Mouse (Mus musculus): Measurements from ENCODE around the gene Cubn. TPM values are rescaled to one million over a fixed set of nuclear protein-coding genes. Genes with fewer than 3 reads are reported as not detected.
A peak's percentile ranks its signal among the peaks of the same experiment; 100 is the strongest.

The Cubn gene
- total RNA-seq, 2 experiments from 2014 or later: 0.16 to 0.27 TPM

GRCm38 (mm10) chr2:13258606-13259005 is 233.0 kb downstream of the Cubn start:
- DNase-seq (ENCODE audit: low spot score in 2 of 2): no peak

DNA sequence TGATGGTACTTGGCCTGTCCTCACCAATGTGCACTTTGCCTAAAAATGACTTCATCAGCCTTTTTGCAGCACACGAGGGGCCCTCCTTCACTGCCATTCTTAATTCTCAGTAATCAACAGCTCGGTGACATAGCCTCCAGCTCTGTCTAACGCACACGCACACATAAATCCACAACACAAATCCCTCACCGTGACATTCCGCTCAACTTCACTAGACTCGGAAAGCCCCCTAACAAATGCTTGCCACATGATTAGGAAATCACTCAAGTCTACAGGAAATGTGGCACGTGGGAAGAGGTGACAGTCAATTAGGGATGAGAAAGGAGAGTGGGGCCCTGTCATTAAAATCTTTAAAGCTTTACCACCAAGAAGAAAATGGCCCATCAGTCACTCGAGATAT is 250.9 kb downstream of the Cubn start:
- DNase-seq (ENCODE audit: low spot score in 2 of 2): no peak

- DNase-seq (ENCODE audit: low spot score in 2 of 2): peak in 1 of 2 experiments; percentile 25
Measured at GRCm38 (mm10) chr2:13237140-13237901, 254.3 kb downstream of the Cubn start.

- no peak for DNase-seq (ENCODE audit: low spot score in 2 of 2)
Measured at GRCm38 (mm10) chr2:13235696-13236095, 255.9 kb downstream of the Cubn start.

DNA sequence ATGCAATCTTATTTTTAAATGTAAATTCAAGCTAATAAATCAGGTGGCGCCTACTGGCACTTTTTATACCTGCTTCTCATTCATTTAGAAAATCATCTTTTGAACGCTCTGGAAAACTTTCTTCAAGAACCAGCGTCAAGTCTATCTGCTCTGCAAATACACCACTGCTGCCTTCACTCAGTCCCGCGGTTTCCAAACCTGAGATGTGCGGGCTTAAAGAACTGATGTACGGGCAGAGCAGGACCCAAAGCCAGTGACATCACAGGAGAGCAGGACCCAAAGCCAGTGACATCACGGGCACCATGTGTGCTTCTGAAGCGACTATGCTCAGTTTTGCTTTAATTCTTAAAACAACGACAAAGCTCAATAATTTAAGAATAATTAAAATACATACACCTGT is 256.8 kb downstream of the Cubn start:
- no peak for DNase-seq (ENCODE audit: low spot score in 2 of 2)

DNA sequence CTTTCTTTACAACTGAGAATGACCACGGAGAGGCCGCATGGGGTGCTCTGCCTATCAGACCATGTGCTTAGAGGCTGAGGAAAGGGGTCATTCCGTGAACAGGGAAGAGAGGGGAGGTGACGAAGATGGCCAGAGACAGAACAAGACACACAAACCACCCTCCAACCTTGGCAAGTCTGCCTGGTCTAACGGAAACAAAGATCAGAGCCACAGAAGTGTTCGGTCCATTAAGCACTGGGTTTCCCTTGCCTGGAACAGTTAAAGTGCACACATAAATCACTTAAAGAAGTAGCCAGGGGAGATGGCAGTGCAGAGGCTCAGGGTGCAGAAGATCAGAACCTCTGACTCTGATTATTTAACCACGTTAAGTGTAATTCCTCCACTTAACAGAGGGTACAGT is 257.7 kb downstream of the Cubn start:
- no peak for DNase-seq (ENCODE audit: low spot score in 2 of 2)

GRCm38 (mm10) chr2:13233254-13233835 is 258.3 kb downstream of the Cubn start:
- DNase-seq (ENCODE audit: low spot score in 2 of 2): no peak

DNA sequence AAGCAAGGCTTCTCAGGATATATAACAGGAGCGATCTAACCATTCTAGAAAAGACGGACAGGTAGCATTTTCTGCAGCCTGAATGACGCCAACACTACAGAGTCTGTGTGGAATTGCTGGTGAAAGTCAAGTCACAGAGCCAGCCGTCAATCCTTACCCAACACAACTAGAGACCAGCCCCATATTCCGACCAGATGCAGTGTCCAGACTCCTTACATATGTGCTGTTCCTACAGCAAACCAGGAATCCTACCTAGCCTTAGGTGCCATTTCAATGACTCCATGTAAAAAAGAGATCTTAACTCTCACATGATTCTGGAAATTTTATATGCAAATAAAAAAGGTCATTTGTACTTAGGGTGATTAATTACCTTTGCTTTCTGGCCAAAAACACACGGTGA is 259.3 kb downstream of the Cubn start:
- no peak for DNase-seq (ENCODE audit: low spot score in 2 of 2)

DNA sequence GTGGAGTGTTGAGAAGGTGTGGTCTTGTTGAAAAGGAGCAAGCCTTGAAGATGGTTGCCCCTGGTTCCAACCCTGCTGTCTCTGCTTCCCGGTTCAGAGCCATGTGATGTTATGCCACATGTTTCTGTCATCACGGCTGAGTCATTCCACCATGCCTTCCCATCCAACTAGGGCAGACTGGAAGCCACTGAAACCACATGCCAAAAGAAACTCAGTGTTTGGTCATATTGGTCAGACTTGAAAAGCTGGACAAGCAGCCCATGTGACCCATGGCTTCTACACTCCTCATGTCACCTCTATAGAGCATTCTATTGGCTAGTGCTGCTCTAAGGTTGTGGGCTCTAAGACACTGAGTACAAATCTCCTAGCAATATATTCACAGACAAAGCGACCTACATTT is 261.9 kb downstream of the Cubn start:
- DNase-seq (ENCODE audit: low spot score in 2 of 2): no peak

Other genes starting within 250 kb of the Cubn start
- gene Rsu1, start 220.4 kb downstream of the Cubn start, total RNA-seq (2021): 100 to 1,000 TPM in 1 of 2 experiments, 10 to 100 TPM in 1; 90.1 to 109 TPM
- gene Trdmt1, start 52.9 kb upstream of the Cubn start, total RNA-seq (2021): 1 to 10 TPM; 4.6 to 7.6 TPM
- gene Vim, start 82.1 kb upstream of the Cubn start, total RNA-seq (2021): 1,000 to 10,000 TPM; 1,312 to 1,441 TPM